Mouse (Mus musculus): ENCODE measurements around the gene Fzd4.

Fzd4 gene

DNA sequence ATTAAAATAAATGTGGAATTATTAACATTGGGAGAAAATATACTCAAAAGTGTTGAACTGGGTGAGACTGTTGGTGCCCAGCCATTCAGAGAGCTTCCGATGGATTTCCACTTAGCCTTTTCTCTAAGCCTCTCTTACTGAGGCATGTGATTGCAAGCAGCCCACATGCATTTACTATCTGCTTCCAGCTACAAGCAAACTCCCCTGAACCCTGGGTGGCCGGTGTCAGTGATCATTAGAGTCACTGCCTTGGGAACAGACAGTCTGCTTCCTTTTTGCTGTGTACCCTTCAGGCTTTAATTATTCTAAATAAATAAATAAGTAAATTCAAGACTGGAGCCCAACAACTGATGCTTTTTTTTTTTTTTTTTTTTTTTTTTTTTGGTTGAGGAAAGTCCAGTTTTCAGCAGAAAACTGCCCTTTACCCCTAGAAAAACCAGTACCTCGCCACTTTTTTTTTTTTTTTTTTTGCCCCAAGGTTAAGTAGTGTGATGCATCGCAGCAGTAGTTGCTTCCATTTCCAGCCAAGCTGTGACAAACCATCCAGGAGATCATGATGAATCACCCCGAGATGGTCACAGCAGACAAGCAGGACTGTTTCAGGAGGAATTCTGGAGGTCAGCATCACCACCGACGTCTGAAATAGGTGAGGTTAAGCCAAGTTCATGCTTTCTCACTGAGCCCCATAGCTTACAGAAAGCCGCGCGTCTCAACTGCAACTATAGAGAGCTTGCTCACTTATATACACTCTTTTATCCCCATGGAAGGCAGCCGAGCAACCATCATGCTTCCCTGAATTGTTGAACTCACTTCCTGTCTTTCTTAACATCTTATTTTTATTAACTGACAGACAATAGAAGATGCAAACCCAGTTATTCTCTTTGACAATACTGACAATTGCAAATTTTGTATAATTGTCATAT, 21.9 kb downstream of the Fzd4 start:
- no peak for DNase-seq (ENCODE audit: low read depth, low spot score)

DNA sequence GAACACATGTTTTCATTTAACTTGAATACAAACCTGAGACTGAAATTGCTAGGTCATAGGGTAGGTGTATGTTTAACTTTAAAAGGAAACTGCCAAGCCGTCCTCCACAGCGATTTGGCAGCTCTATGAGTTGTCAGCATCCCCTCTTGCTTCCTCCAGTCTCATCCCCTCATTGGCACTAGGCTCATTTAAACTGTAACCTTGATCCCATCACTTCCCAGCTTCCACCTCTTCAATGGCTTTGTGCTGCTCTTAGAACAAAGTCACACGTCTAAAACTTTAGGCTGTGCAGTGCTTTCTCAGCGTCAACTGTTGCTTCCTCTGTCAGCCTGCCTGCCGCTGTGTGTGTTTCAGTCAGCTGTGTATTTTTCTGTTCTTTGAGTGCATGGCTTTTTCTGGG, 22.9 kb downstream of the Fzd4 start:
- DNase-seq (ENCODE audit: low read depth, low spot score) = no peak

DNA sequence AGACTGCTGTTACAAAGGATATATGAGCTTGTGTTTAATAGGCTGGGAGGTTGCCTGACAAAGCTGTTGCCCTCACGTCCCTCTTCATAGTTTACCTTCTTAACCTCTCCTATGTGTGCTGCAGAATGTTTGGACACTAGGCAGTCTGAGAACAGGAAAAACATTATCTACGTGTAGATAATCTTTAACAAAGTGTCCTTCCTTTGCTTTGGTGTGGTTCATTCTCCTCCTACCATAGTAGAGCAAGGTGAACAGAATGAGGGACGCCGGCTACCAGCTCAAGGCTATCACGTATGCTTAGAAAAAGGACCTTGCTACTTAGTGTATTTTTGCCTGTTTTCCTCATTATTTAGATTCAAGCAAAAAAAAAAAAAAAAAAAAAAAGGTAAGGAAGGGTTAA, 24.6 kb downstream of the Fzd4 start:
- DNase-seq (ENCODE audit: low read depth, low spot score) = no peak

DNA sequence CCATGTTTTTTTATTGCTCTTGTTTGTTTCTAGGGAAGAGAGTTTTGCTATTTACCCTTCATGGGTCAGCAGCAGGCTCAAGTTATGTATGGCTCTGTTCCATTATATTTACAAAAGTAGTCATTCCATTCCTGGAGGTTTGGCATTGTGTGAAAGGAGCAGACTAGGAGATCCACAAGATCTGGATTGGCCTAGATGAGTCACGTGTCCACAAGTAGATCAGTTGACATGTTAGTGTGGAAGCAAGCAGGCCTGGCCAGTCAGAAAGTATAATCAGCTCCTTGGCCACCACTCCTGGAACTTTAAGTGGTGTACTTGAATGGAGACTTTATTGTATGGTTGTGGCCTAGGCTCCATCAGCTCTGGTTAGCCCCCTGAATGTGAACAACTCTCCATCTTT, 25.2 kb downstream of the Fzd4 start:
- no peak for DNase-seq (ENCODE audit: low read depth, low spot score)

DNA sequence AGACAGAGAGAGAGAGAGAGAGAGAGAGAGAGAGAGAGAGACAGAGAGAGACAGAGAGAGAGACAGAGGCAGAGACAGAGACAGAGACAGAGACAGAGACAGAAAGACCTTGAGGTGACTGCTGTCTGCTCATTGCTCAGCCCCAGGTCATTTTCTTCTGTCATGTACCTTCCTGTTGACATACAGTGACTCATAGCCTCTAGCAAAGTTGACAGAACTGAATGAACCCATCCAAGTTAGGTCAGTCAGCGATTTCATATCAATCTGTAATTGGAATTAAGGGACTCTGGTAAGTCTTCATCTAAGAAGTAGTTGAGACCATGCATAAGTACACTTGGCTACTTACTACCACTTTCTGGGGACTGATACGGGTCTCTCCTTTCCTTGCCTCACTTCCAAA, 27.0 kb downstream of the Fzd4 start:
- no peak for DNase-seq (ENCODE audit: low read depth, low spot score)

DNA sequence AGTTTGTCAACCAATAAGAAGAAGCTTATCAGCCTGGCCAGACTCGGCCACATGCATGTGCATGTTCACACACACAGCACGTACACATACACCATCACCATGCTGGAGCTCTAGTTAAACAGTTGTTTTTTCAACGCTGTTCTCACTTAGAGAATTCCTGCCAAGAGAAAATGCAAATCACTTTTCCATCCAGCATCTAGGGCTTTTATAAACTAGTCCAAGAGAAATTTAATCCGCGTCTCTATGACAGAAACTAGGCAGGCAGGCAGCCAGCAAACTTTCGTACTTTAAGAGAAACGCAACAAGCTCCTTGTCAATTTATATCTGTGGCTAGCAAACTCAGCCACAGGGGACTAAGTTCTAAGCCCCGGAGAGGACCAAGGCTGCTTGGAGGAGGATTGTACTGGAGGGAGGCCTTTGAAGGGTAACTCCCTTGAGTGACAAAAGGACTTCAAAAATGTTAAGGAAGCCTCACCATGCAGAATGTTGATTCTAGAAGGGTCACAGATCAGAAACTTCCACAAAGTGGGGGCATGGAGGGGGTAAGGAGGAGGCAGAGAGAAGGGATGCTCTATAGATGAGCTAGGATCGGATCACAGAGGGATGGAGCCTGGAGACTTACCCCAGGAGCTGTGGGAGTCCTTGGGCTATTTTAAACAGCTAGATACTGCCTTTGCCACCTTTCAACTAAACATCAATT, 29.2 kb downstream of the Fzd4 start:
- DNase-seq (ENCODE audit: low read depth, low spot score) = no peak

DNA sequence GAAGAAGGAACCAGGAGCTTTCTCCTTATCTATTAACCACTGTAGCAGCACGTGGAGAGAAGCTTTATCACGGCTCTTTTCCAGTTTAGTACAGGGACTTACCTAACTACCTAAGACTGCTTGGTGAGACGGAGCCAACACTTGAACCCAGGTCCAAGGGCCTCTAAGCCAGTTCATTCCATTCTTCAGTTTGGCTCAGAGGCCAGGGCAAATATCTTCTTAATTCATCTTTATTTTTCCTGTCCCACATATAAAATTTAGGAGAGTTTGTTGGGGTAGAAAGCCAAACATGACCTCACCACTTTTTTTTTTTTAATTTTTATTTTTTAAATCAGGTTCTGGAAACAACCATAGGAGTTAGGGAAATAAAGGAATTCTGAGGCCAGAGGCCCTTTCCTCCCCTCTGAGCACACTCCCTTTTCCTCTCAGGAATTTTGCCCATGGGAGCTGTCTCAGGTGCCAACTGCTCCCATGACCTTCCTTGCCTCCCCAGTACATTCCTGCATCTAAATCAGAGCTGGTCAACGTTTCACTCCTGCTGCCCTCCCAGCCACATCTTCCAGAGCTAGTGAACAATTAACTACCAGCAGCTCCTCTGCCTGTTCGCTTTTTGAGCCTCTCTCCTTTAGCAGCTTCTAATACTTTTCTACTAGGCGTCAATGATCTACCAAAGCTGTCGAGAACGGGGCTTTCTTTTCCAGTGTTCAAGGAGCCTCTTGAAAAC, 29.9 kb downstream of the Fzd4 start:
- peak; percentile 49 for DNase-seq (ENCODE audit: low read depth, low spot score)

DNA sequence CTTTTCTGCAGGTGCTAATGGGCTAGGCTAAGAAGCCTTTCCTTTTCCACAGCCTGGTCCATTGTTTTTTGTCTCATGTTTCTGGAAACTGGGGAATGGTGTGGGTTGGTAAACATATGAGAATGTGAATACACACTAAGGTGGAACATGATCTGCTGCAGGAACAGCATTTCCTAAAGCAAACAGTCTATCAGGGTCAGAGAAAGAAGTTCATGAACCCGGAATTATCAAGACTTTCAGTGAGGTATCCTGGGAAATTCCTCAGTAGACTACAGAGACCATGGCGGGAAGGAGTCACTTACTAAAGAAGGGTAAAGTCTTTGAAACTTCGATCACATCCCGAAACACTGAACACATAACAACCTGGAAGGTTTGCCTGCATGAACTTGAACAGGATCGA, 32.2 kb downstream of the Fzd4 start:
- DNase-seq (ENCODE audit: low read depth, low spot score) = no peak

DNA sequence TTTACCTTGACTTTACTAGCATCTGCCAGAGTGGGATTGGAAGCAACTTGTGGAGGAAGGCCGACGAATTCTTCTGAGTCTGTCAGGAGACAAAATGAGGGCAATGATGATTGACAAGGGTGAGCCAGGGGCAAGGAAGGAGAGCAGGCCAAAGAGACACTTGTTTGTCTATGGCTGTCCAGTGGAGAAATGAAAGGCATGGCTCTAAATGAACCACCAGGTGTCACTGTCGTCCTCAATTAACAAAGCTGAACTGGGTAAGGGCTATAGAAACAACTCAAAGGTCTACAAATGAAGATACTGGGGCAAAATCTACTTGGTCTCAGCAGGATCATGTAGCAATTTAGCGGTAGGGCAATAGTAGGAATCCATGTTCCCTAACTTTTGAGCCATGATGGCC, 33.4 kb downstream of the Fzd4 start:
- DNase-seq (ENCODE audit: low read depth, low spot score) = peak; percentile 56

DNA sequence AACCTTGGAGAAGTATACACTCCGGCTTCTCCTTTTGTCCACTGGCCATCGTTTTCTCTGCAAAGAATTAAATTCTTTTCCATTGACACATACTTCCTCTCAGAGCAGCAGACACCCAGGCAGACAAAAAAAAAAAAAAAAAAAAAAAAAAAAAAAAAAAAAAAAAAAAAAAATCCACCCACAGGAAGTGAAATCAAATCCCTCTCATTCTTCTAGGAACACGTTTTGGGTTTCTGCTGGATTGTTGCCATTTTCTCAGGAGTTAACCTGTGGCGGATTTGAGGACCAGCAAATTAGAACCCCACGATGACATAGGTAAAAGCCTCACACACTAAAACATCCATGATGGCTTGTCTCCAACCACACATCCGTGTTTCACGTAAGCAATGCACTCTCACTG, 37.1 kb downstream of the Fzd4 start:
- no peak for DNase-seq (ENCODE audit: low read depth, low spot score)

DNA sequence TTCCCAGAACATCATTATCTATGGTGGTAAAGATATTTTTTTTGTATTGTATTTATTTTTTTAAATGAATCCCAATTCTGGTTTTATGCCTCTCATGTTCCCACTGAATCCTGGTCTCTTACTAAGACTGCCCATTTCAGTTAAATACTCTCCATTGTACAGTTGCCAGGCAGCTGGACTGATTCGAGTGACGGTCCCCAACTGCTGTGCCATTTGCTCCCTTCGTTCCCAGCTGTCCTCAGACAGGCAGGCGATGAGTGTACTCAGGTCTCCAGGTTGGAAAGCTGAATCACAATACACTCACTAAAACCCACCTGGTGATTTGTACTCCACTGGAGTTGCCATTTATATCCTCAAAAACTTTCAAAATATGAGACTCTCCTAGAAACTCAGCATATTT, 38.1 kb downstream of the Fzd4 start:
- DNase-seq (ENCODE audit: low read depth, low spot score) = no peak

DNA sequence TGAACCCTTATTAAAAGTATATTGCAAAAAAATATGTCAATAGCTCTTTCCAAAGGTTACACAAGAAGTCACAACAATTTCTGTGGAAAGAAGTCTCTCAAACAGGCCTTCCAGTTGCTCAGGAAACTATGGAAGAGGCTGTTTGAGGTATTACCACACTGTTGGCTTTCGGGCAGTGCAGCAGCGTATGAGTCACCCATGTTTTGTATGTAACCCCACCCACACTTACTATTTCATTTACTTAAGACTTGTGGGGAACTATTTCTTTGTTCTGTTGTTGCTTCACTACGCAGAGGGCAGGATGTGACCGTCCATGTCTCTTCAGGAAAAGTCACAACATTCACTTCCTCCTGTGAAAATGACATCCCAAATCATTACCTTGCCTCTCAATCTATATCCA, 41.0 kb downstream of the Fzd4 start:
- no peak for DNase-seq (ENCODE audit: low read depth, low spot score)

DNA sequence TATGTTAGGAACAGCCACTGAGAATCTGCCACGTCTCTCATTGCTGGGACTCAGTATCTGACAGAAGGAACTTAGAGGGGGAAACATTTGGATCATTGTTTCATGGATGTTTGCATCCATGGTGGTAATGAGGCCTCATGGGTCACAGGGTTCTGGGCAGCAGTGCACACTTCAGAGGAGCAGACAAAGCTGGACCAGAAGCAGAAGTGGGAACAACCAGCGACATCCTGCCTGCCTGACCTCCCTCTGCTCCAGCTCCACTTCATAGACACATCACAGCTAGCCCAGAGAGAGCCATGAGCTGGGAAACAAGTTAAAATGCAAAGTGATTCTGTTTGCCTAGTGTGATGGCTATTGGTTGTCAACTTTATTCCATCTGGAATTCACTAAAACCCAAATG, 46.2 kb downstream of the Fzd4 start:
- DNase-seq (ENCODE audit: low read depth, low spot score) = no peak

DNA sequence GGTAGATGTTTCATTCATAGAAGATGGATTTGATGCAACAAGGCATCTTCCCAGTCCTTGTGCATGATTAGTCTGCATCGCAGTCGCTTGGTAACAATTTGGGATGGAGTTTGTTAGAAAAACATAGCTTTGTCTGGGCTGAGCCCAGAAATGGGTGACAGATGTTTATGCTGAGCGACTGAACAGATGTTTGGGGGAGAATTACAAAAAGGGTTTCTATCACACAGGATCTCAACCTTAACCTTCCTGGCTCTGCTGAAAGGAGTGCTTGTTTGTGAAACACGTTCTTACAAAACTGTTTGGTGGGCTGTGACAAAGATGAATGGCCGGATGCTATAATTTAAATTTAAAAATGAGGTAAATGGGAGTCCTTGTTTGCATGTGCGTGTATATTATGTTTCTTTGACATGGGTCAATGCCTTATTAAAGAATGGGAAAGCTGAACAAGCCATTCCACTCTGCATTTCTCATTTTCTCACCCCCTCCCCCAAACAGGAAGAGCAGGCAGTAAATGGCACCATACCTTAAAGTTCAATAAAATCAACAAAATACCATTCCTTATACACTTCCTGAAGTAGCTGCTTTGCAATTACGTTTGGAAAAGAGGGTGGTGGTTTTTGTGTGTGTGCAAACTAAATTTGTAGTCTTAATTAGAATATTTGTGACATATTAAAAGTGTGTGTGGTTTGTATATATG, 52.4 kb downstream of the Fzd4 start:
- no peak for DNase-seq (ENCODE audit: low read depth, low spot score)

DNA sequence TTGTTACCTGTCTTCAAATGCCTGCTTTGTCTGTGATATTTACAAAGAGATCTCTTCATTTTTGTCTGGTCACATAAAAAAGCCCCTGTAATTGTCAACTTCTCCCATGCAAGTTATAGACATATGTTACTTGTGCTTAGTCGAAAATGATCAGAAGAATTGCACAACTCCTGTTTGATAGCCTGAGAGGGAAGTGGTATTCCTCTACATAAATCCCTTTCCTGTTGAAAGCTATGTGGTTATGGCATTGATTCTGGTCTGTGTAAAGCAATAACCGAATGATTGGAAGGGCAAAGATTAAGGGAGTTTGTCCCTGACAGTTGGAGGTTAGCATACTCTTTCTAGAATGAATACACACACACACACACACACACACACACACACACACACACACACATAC, 55.5 kb downstream of the Fzd4 start:
- DNase-seq (ENCODE audit: low read depth, low spot score) = no peak

DNA sequence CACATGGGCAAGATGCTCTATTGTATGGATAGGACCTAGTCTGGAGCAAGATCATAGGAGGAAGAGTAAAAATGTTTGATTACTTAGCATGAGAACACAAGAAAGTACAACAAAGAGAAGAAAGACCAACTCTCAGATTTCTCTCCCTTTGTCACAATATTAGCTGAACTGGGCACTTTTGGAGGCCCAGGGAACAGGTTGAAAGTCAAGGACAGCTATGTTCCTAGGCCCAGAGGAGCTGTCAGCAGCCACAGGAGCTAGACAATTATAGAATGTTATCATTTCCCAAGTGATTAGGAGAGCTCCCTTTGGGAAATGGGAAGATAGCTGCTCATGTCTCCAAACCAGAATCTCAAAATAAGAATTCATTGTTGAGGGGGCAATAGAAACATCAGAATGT, 56.8 kb downstream of the Fzd4 start:
- DNase-seq (ENCODE audit: low read depth, low spot score) = no peak

DNA sequence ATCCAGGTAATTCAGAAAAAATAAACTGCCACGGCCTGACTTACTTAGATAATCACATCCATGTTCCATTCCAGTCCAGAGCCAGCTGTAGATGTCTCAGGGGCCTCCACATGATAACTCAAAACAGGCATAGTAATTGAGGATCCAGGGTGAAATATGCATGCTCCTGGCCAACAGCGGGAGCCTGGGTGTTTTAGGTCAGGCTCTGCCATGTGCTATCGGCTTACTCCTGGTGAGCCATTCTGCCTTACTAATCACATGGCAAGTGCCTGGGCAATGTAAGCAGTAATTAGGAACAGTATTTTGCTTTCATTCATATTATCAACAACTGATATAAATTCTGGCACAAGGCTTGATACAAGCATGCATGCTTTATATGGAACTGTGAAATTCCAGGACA, 57.2 kb downstream of the Fzd4 start:
- DNase-seq (ENCODE audit: low read depth, low spot score) = no peak

Data from ZHBTc4 (cell line).